Mouse (Mus musculus) heart, adult 2 months (tissue): ENCODE measurements at regions not wholly inside any gene's neighbourhood (a gene's known extent, or its start where the extent isn't known, plus 50 kb on each side); places are given as distances from the start of the nearest gene placed in this dataset.

Experiments used
- DNase-seq, 2 experiments: peaks; one replicate each; pipeline ENCODE4 v3.0.0; 2021
- H3K27ac ChIP-seq: fragments of 200-600 bp; 2 replicates; pipeline ENCODE4 v1.8.1; 2022
- H3K27me3 ChIP-seq: fragments of 200-500 bp; 2 replicates; pipeline ENCODE4 v1.6.1; 2012; ENCODE audit warnings: mild to moderate bottlenecking, low read length, inconsistent platforms, mixed read lengths; ENCODE audit not compliant: control insufficient read depth, insufficient read depth
- H3K36me3 ChIP-seq: fragments of 200-500 bp; 2 replicates; pipeline ENCODE4 v1.6.1; 2012; ENCODE audit warnings: low read length, inconsistent platforms; ENCODE audit not compliant: control insufficient read depth, insufficient read depth
- H3K4me1 ChIP-seq: fragments of 200-500 bp; 2 replicates; pipeline ENCODE4 v1.6.1; 2011; ENCODE audit warnings: low read length; ENCODE audit not compliant: control insufficient read depth, insufficient read depth
- H3K4me3 ChIP-seq: fragments of 200-600 bp; 2 replicates; pipeline ENCODE4 v1.8.1; 2022
- H3K79me2 ChIP-seq: fragments of 200-500 bp; replicated peaks from 2 replicates; pipeline ENCODE4 v1.6.1; 2012; ENCODE audit warnings: mild to moderate bottlenecking, inconsistent platforms, low read length, moderate library complexity, mixed read lengths; ENCODE audit not compliant: control insufficient read depth, insufficient read depth
- H3K9ac ChIP-seq: fragments of 200-500 bp; 2 replicates; pipeline ENCODE4 v1.6.1; 2012; ENCODE audit warnings: low read depth, mild to moderate bottlenecking, control low read depth, inconsistent platforms, low read length, mixed read lengths
- CTCF ChIP-seq: fragments of 200-600 bp; IDR thresholded peaks from 2 replicates; pipeline ENCODE4 v1.8.1; 2022; ENCODE audit warnings: antibody characterized with exemption, mild to moderate bottlenecking, moderate library complexity
- EP300 ChIP-seq: fragments of 200-500 bp; IDR thresholded peaks from 2 replicates; pipeline ENCODE4 v1.6.1; 2011; ENCODE audit warnings: low read depth, low read length, control low read depth; ENCODE audit not compliant: insufficient read depth
- POLR2A ChIP-seq: fragments of 200-500 bp; IDR thresholded peaks from 2 replicates; pipeline ENCODE4 v1.6.1; 2011; ENCODE audit warnings: mild to moderate bottlenecking, low read depth, low read length, control low read depth; ENCODE audit not compliant: insufficient read depth
- WGBS: fragments of 180-500 bp; shearing (Covaris S2); methylation state at CpG from one replicate; pipeline ENCODE4 v1.1.7; 2018; 5-methylcytosine and 5-hydroxymethylcytosine counted together
- intact Hi-C: fragments of 180-260 bp; cut with DNase I; formaldehyde crosslinking; loops from one replicate; pipeline ENCODE4 v1.15.1; 2025

- no peak overlapping the region for H3K27ac ChIP-seq
- intact Hi-C loops, result no loop called here
- TF ChIP-seq CTCF, result peak; percentile 81
- no peak for TF ChIP-seq EP300
- no peaks in the 10 kb centered on the region for H3K27me3 ChIP-seq
- H3K4me3 ChIP-seq, result no peak overlapping the region
- H3K9ac ChIP-seq, result no peak overlapping the region
- 29% methylated on average over 13 of the region's 13 CpGs for WGBS
- DNase-seq, result no peak
- no peaks in the 10 kb centered on the region for H3K79me2 ChIP-seq
- no peaks in the 10 kb centered on the region for H3K4me1 ChIP-seq
- H3K36me3 ChIP-seq, result no peaks in the 10 kb centered on the region
Observed at GRCm38 (mm10) chr8:27677143-27678106, 230.0 kb downstream of the Poteg start.

DNA sequence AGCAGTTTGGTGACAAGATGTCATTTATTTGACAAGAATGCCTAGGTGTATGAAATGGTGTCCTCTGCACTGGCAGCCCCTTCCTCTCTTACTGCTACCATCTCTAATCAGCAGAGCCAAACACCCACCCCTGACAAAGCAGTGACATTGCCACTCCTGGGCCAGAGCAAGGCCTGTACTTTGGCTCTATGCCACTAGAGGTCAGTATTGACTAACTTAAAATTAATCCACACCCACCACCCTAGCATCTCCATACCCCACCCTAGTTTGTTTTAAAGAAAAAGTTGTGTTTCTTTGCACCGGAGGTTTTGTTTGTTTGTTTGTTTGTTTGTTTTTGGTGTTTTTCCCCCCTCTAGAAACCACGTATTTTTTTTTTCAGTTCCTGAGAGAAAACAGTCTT, 231.7 kb downstream of the Poteg start:
- H3K9ac ChIP-seq, result no peak overlapping the region
- no peaks in the 10 kb centered on the region for H3K79me2 ChIP-seq
- WGBS, result 6% methylated on average over 2 of the region's 2 CpGs
- no peaks in the 10 kb centered on the region for H3K36me3 ChIP-seq
- no peak overlapping the region for H3K4me3 ChIP-seq
- H3K4me1 ChIP-seq, result no peaks in the 10 kb centered on the region
- intact Hi-C loops, result no loop called here
- no peak overlapping the region for H3K27ac ChIP-seq
- TF ChIP-seq EP300 (no peak), CTCF (peak; percentile 63), POLR2A (no peak)
- H3K27me3 ChIP-seq, result no peaks in the 10 kb centered on the region
- DNase-seq, result no peak

DNA sequence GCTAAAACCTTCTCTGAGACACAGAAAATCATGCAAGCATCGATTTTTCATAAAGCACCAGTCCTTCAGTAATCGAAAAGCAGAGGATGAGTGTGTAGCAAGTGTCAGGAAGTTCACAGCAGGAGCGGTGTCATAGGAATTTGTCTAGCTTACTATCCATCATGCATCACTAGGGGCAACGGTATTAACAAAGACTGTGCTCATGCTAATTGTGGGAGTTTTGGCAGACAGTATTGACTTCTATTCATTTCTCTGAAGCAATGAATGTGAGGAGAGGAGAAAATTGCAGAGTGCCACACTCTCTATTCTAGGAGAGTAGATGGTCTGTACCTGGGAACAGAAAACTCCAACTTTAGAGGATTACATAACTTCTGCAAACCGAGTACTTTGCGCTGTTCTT, 274.5 kb downstream of the Poteg start:
- intact Hi-C loops, result no loop called here
- no peak for DNase-seq
- no peaks in the 10 kb centered on the region for H3K27me3 ChIP-seq
- no peak overlapping the region for H3K27ac ChIP-seq
- TF ChIP-seq EP300, result no peak
- TF ChIP-seq POLR2A, result no peak
- no peaks in the 10 kb centered on the region for H3K79me2 ChIP-seq
- H3K4me3 ChIP-seq, result no peak overlapping the region
- H3K9ac ChIP-seq, result no peak overlapping the region
- H3K4me1 ChIP-seq, result no peaks in the 10 kb centered on the region
- 67% methylated on average over 6 of the region's 6 CpGs for WGBS
- H3K36me3 ChIP-seq, result no peaks in the 10 kb centered on the region

- no peaks in the 10 kb centered on the region for H3K36me3 ChIP-seq
- H3K27me3 ChIP-seq, result no peaks in the 10 kb centered on the region
- 74% methylated on average over 6 of the region's 6 CpGs for WGBS
- DNase-seq, result no peak
- no peak for TF ChIP-seq EP300
- no peak for TF ChIP-seq CTCF
- no peak for TF ChIP-seq POLR2A
- intact Hi-C loops, result no loop called here
- H3K9ac ChIP-seq, result no peak overlapping the region
- no peak overlapping the region for H3K27ac ChIP-seq
- H3K4me3 ChIP-seq, result no peak overlapping the region
- no peaks in the 10 kb centered on the region for H3K4me1 ChIP-seq
- no peaks in the 10 kb centered on the region for H3K79me2 ChIP-seq
Observed at GRCm38 (mm10) chr8:27770296-27770695, 322.8 kb downstream of the Poteg start.

- intact Hi-C loops, result no loop called here
- no peaks in the 10 kb centered on the region for H3K27me3 ChIP-seq
- no peak overlapping the region for H3K27ac ChIP-seq
- H3K36me3 ChIP-seq, result no peaks in the 10 kb centered on the region
- 47% methylated on average over 8 of the region's 8 CpGs for WGBS
- H3K4me3 ChIP-seq, result no peak overlapping the region
- no peak overlapping the region for H3K9ac ChIP-seq
- no peaks in the 10 kb centered on the region for H3K79me2 ChIP-seq
- H3K4me1 ChIP-seq, result no peaks in the 10 kb centered on the region
- no peak for DNase-seq
- TF ChIP-seq CTCF (no peak), POLR2A (no peak), EP300 (no peak)
Observed at GRCm38 (mm10) chr8:27770803-27771202, 323.3 kb downstream of the Poteg start.

DNA sequence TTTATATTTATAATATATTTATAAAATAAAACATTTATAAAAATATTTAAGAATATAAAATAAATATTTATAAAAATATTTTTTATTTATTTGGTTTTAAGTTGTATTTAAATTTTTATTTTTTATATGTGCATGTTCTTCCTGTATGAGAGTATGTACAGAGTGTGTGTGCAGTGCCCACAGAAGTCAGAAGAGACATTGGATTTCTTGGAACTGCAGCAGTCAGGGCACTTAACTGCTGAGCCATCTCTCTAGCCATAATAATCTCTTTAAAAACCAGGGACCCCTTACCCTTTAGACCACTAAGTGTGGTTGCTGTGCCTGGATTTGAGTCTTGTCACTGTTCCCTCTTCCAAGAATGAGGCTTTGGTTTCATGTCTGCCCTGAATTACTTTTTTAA, 323.8 kb downstream of the Poteg start:
- no peaks in the 10 kb centered on the region for H3K27me3 ChIP-seq
- H3K36me3 ChIP-seq, result no peaks in the 10 kb centered on the region
- H3K4me1 ChIP-seq, result no peaks in the 10 kb centered on the region
- TF ChIP-seq EP300, result no peak
- no peak for TF ChIP-seq CTCF
- no peak for TF ChIP-seq POLR2A
- no peak overlapping the region for H3K27ac ChIP-seq
- H3K79me2 ChIP-seq, result no peaks in the 10 kb centered on the region
- H3K9ac ChIP-seq, result no peak overlapping the region
- intact Hi-C loops, result no loop called here
- DNase-seq, result no peak
- no peak overlapping the region for H3K4me3 ChIP-seq
